Mouse (Mus musculus) heart, adult 2 months (tissue): ENCODE measurements around the gene Gpcpd1.

Experiments
- CTCF ChIP-seq: fragments of 200-600 bp; IDR thresholded peaks from 2 replicates; pipeline ENCODE4 v1.8.1; 2022; ENCODE audit warnings: antibody characterized with exemption, mild to moderate bottlenecking, moderate library complexity
- POLR2A ChIP-seq: fragments of 200-500 bp; IDR thresholded peaks from 2 replicates; pipeline ENCODE4 v1.6.1; 2011; ENCODE audit warnings: mild to moderate bottlenecking, low read depth, low read length, control low read depth; ENCODE audit not compliant: insufficient read depth

GRCm38 (mm10) chr2:132507521-132507920, 80.0 kb downstream of the Gpcpd1 start:
- TF ChIP-seq CTCF, result no peak
- TF ChIP-seq POLR2A, result no peak
